Mouse (Mus musculus) heart, embryonic 15.5 days (tissue): ENCODE results near the gene Clmp. TPM values are rescaled to one million over a fixed set of nuclear protein-coding genes. Genes with fewer than 3 reads are reported as not detected.

Experiments
- ATAC-seq: fragments of 200-750 bp; cut with Nextera tagmentation; replicated peaks from 2 replicates; pipeline ENCODE4 v1.8.0; 2017; ENCODE audit warnings: low read depth, moderate TSS enrichment; ENCODE audit not compliant: insufficient number of reproducible peaks, insufficient read depth, low FRiP score
- H3K27ac ChIP-seq: fragments of 300-500 bp; sonication (generic); 2 replicates; pipeline ENCODE4 v1.5.1; 2015; ENCODE audit warnings: mild to moderate bottlenecking, inconsistent platforms
- H3K27me3 ChIP-seq: fragments of 300-500 bp; sonication (generic); 2 replicates; pipeline ENCODE4 v1.6.1; 2015; ENCODE audit warnings: inconsistent platforms
- H3K36me3 ChIP-seq: fragments of 300-500 bp; sonication (generic); 2 replicates; pipeline ENCODE4 v1.6.1; 2015; ENCODE audit warnings: mild to moderate bottlenecking, inconsistent platforms
- H3K4me1 ChIP-seq: fragments of 300-500 bp; sonication (generic); replicated peaks from 2 replicates; pipeline ENCODE4 v1.6.1; 2015; ENCODE audit warnings: inconsistent platforms
- H3K4me2 ChIP-seq: fragments of 300-500 bp; sonication (generic); 2 replicates; pipeline ENCODE4 v1.6.1; 2015; ENCODE audit warnings: inconsistent platforms, mild to moderate bottlenecking, moderate library complexity
- H3K4me3 ChIP-seq: fragments of 300-500 bp; sonication (generic); 2 replicates; pipeline ENCODE4 v1.5.1; 2015; ENCODE audit warnings: mild to moderate bottlenecking, inconsistent platforms
- H3K9ac ChIP-seq: fragments of 300-500 bp; sonication (generic); 2 replicates; pipeline ENCODE4 v1.6.1; 2015; ENCODE audit warnings: mild to moderate bottlenecking, inconsistent platforms
- H3K9me3 ChIP-seq: fragments of 300-500 bp; sonication (generic); replicated peaks from 2 replicates; pipeline ENCODE4 v1.6.1; 2016; ENCODE audit warnings: inconsistent platforms
- WGBS: fragments of 180-500 bp; shearing (Covaris S2); methylation state at CpG from one replicate; pipeline ENCODE4 v1.1.7; 2015; ENCODE audit warnings: mixed read lengths; 5-methylcytosine and 5-hydroxymethylcytosine counted together
- polyA plus RNA-seq: library from polyadenylated mRNA; unstranded; fragments of >200 nt; fragmentation: Nextera tagmentation; extraction: Ambion mirVana; gene quantifications from 2 replicates; pipeline ENCODE4 v1.2.1, GENCODE M21; 2015

Clmp gene
- polyA plus RNA-seq, 1 experiment from 2014 or later = 7.9 TPM

DNA sequence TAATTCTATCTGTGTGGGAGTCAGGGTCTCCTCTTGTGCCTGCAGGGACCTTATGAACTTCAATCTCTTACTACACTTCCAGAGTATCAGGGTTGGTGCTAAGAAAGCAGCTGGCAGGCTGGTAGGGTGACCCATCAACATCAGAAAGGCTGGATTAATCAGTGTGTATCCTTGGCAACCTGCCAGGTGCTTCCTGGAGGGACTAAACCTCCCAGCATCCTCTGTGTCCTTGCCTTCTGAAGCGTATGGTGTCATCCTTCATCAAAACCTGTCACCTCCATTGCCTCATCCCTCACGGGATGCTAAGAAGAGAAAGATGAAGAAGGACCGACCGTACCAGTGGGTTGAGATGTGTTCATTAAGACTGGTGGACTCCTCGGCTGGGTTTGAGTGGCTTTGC, 8.0 kb downstream of the Clmp start:
- WGBS = 64% methylated on average over 5 of the region's 5 CpGs
- Histone ChIP-seq H3K9ac (no peak overlapping the region), H3K9me3 (no peaks in the 10 kb centered on the region), H3K27ac (peak overlapping the region; percentile 16), H3K4me3 (no peak overlapping the region), H3K36me3 (no peaks in the 10 kb centered on the region), H3K4me2 (no peak overlapping the region), H3K4me1 (peaks cover 9% of the 10 kb centered on the region), H3K27me3 (peaks cover 6% of the 10 kb centered on the region; the same call in 1 of the 2 replicates)
- ATAC-seq = no peak

DNA sequence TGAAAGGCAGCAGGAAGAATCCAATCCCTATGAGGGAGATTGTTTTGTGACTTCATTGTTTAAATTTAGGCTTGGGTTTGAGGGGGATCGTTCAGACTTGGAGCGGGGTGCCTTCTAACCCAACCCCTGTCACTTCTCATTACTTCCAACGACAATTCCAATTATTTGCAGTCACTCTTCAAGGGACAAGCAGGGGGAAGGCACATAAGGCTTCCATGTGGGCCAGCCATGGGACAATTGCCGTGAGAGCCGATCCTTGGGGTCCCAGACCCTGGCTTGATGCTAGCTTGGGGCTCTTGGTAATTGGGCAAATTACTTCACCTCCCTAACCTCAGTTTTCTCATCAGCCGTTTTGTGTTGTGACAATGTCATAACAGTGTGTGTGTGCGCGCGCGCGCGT, 8.5 kb downstream of the Clmp start:
- H3K9me3 ChIP-seq = no peaks in the 10 kb centered on the region
- H3K4me2 ChIP-seq = no peak overlapping the region
- no peaks in the 10 kb centered on the region for H3K36me3 ChIP-seq
- peaks cover 9% of the 10 kb centered on the region for H3K4me1 ChIP-seq
- no peak overlapping the region for H3K4me3 ChIP-seq
- no peak overlapping the region for H3K9ac ChIP-seq
- H3K27me3 ChIP-seq = peaks cover 6% of the 10 kb centered on the region; the same call in 1 of the 2 replicates
- WGBS = 76% methylated on average over 12 of the region's 12 CpGs
- ATAC-seq = no peak
- no peak overlapping the region for H3K27ac ChIP-seq

GRCm38 (mm10) chr9:40696086-40696485, 10.3 kb downstream of the Clmp start:
- Histone ChIP-seq H3K27ac (no peak overlapping the region), H3K36me3 (no peaks in the 10 kb centered on the region), H3K4me2 (no peak overlapping the region), H3K9me3 (no peaks in the 10 kb centered on the region), H3K9ac (no peak overlapping the region), H3K4me1 (peaks cover 9% of the 10 kb centered on the region), H3K4me3 (no peak overlapping the region), H3K27me3 (peaks cover 6% of the 10 kb centered on the region; the same call in 1 of the 2 replicates)
- ATAC-seq = no peak
- 78% methylated on average over 4 of the region's 4 CpGs for WGBS

DNA sequence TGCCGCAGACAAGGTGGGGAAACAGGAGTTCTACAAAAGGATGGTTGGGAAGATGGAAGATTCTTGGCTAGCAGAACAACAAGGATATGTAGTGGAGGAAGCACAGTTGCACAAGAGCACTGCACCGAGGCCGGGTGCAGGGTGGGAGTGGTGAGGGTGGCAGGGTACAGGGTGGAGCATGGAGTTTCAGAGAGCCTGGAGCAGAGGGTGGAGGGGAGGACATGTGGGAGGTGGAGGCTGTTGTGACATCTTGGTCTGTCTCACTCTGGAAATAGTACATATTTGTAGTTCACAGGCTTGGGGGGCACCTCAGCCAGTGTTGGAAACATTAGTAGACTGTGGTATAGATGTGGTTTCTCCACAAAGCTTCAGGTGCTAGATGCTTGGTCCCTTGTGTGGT, 13.4 kb downstream of the Clmp start:
- peaks cover 6% of the 10 kb centered on the region; the same call in 1 of the 2 replicates for H3K27me3 ChIP-seq
- H3K27ac ChIP-seq = no peak overlapping the region
- no peaks in the 10 kb centered on the region for H3K36me3 ChIP-seq
- H3K9ac ChIP-seq = no peak overlapping the region
- H3K4me3 ChIP-seq = no peak overlapping the region
- no peaks in the 10 kb centered on the region; the same call in 1 of the 2 replicates for H3K4me1 ChIP-seq
- H3K9me3 ChIP-seq = no peaks in the 10 kb centered on the region
- no peak for ATAC-seq
- WGBS = 85% methylated on average over 3 of the region's 3 CpGs
- H3K4me2 ChIP-seq = no peak overlapping the region

DNA sequence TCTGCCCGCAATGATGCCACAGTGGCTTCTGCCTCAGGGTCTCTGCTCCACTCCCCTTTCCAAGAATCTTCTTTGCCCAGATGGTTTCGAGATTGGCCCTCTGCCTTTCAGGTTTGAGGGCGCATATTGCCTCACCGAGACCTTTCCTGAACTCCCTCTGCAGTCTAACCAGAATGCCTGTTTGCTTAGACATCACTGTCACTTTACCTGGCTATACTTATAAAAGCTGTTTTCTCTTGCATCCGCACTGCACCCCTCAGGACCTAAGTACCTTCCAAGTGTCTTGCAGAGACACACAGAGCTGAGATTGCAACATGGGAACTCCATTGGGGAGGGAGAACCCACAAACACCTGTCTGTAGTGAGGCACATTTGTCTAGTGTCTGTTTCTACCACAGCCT, 14.5 kb downstream of the Clmp start:
- Histone ChIP-seq H3K9ac (no peak overlapping the region), H3K4me3 (no peak overlapping the region), H3K4me2 (no peak overlapping the region), H3K4me1 (no peaks in the 10 kb centered on the region), H3K27ac (no peak overlapping the region), H3K27me3 (no peaks in the 10 kb centered on the region), H3K36me3 (no peaks in the 10 kb centered on the region), H3K9me3 (no peaks in the 10 kb centered on the region)
- 88% methylated on average over 5 of the region's 5 CpGs for WGBS
- no peak for ATAC-seq

DNA sequence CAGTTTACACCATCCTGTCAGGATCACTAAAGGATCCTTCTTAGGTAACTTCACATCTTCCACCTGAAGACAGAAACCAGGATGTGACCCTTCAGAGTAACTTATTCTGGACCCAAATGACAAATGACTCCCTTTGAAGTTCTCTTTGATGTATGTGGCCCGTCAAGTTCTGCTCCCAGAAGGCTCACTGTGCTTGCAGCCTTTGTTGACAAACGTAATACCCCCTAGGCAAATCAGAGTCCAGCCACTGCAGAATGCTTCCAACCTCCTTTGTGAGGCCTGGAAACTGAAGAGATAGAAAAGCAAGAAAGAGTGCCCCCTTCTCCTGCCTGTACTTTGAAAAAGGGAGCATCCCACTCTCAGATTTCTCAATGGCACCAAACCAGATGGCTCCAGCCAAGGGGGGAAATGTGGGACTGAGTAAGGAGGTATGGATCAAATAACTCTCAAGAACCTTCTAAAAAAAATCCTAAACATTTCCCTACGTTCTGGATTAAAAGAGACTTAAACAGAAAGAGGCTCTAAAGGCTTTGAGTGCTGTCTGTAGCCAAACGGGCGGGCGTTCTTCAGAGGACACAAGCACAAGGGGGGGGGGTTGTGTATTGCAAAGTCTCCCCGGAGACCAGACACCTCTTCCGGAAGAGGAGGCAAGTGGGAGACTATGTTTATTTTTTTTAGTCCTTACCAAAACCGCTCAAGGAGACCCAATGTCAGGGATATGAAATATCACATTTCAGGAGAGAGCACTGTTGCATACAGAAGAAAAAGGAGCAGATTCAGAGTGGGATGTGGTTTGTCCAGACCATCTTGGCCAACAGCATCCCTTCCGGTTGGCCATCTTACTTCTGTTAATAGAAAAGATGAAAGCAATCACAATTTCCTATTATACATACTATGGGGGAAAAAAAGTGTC, 18.9 kb downstream of the Clmp start:
- Histone ChIP-seq H3K4me1 (no peaks in the 10 kb centered on the region), H3K36me3 (no peaks in the 10 kb centered on the region), H3K27me3 (no peaks in the 10 kb centered on the region), H3K9me3 (no peaks in the 10 kb centered on the region), H3K4me2 (no peak overlapping the region), H3K4me3 (no peak overlapping the region), H3K27ac (no peak overlapping the region), H3K9ac (no peak overlapping the region)
- 46% methylated on average over 10 of the region's 10 CpGs for WGBS
- ATAC-seq = no peak

DNA sequence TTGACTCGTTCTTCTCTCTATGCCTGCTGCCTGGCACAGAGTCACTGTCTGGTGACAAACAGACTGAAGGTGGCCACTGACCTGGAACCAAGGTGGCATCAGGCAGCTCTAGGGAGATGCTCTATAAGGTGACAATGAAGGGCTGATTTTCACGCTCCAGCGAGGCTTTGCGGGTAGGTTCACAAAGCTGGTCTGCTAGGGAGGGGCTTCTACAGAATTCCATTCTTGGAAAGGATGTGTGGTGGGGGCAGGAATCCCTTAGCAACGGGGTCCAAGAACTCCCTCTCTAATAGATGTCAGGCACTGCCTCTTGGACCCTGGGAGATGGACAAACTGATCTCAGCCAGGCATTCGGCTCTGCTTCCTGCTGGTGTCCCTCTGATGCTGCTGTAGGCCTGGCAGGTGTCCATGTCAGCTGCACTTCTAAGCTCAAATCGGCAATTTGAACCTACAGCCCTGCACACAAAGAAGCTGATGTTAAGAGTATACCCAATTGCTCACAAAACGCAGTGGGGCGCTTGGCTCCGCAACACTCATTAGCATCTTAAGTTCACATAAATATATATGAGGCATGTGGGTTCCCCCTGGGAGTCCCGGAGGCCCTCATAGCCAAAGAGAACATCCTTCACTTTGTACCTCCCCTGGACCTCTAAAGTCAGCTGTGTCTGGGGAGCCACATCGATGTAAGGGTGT, 22.8 kb downstream of the Clmp start:
- 69% methylated on average over 12 of the region's 12 CpGs for WGBS
- no peaks in the 10 kb centered on the region for H3K27me3 ChIP-seq
- ATAC-seq = no peak

GRCm38 (mm10) chr9:40709141-40709537, 23.4 kb downstream of the Clmp start:
- H3K4me3 ChIP-seq = no peak overlapping the region
- no peaks in the 10 kb centered on the region for H3K36me3 ChIP-seq
- no peak overlapping the region for H3K4me2 ChIP-seq
- H3K4me1 ChIP-seq = peaks cover 5% of the 10 kb centered on the region; the same call in 1 of the 2 replicates
- ATAC-seq = no peak
- WGBS = 82% methylated on average over 7 of the region's 7 CpGs
- H3K9me3 ChIP-seq = no peaks in the 10 kb centered on the region
- H3K27me3 ChIP-seq = no peaks in the 10 kb centered on the region
- no peak overlapping the region for H3K9ac ChIP-seq
- H3K27ac ChIP-seq = no peak overlapping the region

More for the DNA sequence above, 22.8 kb downstream of the Clmp start:
- Histone ChIP-seq H3K36me3 (no peaks in the 10 kb centered on the region), H3K9me3 (no peaks in the 10 kb centered on the region), H3K4me1 (peaks cover 5% of the 10 kb centered on the region; the same call in 1 of the 2 replicates), H3K9ac (no peak overlapping the region), H3K4me2 (no peak overlapping the region), H3K27ac (no peak overlapping the region), H3K4me3 (no peak overlapping the region)

DNA sequence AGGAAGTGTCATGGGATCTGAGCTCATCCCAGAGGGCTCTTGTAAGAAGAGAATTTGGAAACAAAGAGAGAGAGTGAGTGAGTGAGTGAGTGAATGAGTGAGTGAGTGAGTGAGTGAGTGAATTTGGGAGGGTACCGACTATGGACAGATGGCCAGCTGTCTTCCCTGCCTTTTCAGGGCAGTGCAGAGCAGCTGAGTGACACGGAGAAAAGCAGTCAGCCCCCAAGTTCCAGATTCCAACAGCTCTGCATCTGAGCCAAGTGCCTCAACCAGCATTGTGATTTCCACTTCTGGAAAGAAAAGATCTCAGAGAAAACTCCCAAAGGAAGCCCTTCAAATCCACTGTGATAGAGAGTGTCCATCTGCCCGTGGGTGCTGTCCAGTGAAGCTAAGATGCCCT, 23.8 kb downstream of the Clmp start:
- Histone ChIP-seq H3K4me2 (no peak overlapping the region), H3K4me3 (no peak overlapping the region), H3K27me3 (no peaks in the 10 kb centered on the region), H3K36me3 (no peaks in the 10 kb centered on the region), H3K4me1 (peaks cover 5% of the 10 kb centered on the region; the same call in 1 of the 2 replicates), H3K9me3 (no peaks in the 10 kb centered on the region), H3K9ac (no peak overlapping the region), H3K27ac (no peak overlapping the region)
- WGBS = 54% methylated on average over 3 of the region's 3 CpGs
- ATAC-seq = no peak

- Histone ChIP-seq H3K27ac (no peak overlapping the region), H3K4me2 (no peak overlapping the region), H3K4me3 (no peak overlapping the region), H3K9me3 (no peaks in the 10 kb centered on the region), H3K9ac (no peak overlapping the region), H3K36me3 (no peaks in the 10 kb centered on the region), H3K27me3 (no peaks in the 10 kb centered on the region), H3K4me1 (peaks cover 5% of the 10 kb centered on the region; the same call in 1 of the 2 replicates)
- WGBS = 53% methylated on average over 3 of the region's 3 CpGs
- no peak for ATAC-seq
Measured at GRCm38 (mm10) chr9:40709991-40710390, 24.2 kb downstream of the Clmp start.

DNA sequence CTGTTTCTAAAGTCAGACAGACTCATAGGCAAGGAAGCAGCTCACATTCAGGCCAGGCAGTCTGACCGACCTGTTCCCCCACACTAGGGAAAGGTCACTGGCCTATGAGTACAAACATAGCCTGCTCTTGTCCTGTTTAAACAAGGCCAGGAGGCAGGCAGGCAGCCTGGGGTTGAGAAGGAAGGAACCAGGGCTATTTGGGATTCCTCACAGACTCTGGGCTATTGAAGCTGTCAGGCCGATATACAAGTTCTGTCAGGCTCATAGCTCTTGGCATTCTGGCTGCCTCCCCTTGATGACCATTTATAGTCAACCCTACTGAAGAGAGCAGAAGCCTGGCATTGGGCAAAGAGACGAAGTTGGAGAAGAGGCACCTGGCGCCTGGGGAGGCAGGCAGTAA, 25.9 kb downstream of the Clmp start:
- H3K4me3 ChIP-seq = no peak overlapping the region
- no peaks in the 10 kb centered on the region for H3K27me3 ChIP-seq
- no peaks in the 10 kb centered on the region for H3K9me3 ChIP-seq
- no peaks in the 10 kb centered on the region for H3K36me3 ChIP-seq
- peaks cover 5% of the 10 kb centered on the region; the same call in 1 of the 2 replicates for H3K4me1 ChIP-seq
- ATAC-seq = no peak; the same call in 1 of the 2 replicates
- peak overlapping the region; percentile 73 for H3K27ac ChIP-seq
- 44% methylated on average over 4 of the region's 4 CpGs for WGBS
- no peak overlapping the region for H3K4me2 ChIP-seq
- H3K9ac ChIP-seq = no peak overlapping the region
